Mouse (Mus musculus): ENCODE measurements around the gene Mdm2. TPM values are rescaled to one million over a fixed set of nuclear protein-coding genes. Genes with fewer than 3 reads are reported as not detected.

Gene Mdm2
- polyA plus RNA-seq, 1 experiment from 2014 or later: 50.2 TPM

GRCm38 (mm10) chr10:117755799-117756467 is 45.4 kb upstream of the Mdm2 start:
- WGBS: 92% methylated on average over 11 of the region's 11 CpGs

DNA sequence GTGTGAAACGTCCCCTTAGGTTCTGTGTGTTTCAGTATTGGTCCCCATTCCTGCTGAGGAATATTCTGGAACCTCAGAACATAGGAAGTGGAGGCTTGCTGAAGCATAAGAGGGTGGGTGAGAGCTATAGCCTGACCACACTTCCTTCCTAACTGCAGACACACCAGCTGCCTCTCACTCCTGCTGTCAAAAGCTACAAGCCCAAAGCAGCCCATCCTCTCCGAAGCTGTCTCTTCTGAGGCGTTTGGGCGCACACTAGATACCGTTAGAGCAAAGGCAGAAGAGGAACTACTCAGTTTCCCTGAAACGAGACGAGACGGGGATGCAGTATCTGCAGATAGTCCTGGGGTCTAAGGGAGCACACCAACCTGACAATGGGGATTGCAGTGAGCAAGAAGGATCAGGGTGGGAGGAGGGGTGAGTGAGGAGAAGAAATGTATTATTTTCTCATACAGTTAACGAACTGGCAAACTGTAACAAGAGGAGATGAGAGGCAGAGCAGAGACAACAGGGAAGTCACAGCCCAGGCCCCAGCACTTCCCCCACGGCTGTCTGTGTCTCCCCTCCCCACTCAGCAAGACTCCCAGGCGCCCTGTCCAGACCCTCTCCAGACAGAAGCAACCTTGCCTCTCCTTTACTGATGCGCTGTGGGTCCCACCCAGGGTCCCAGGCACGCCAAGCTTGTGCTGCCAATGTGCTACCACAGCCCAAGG is 44.7 kb upstream of the Mdm2 start:
- no peaks in the 10 kb centered on the region for H3K4me1 ChIP-seq (ENCODE audit: control insufficient read depth, insufficient read depth, low read length)
- H3K4me3 ChIP-seq (ENCODE audit: low read depth, low read length): no peak overlapping the region
- H3K27me3 ChIP-seq (ENCODE audit: control insufficient read depth, insufficient read depth, low read length): no peaks in the 10 kb centered on the region
- H3K9me3 ChIP-seq (ENCODE audit: control insufficient read depth, low read depth, low read length): no peaks in the 10 kb centered on the region
- H3K4me2 ChIP-seq (replicated peaks; ENCODE audit: low read depth, low read length): no peak overlapping the region
- no peak overlapping the region for H3K27ac ChIP-seq (ENCODE audit: low read length)
- WGBS: 89% methylated on average over 13 of the region's 13 CpGs
- ATAC-seq (ENCODE audit: insufficient number of reproducible peaks, insufficient read depth, low FRiP score, low read depth): no peak
- H3K36me3 ChIP-seq (ENCODE audit: control insufficient read depth, insufficient read depth, low read length): peaks cover 71% of the 10 kb centered on the region
- H3K9ac ChIP-seq (replicated peaks; ENCODE audit: low read depth, low read length): no peak overlapping the region

More at GRCm38 (mm10) chr10:117755799-117756467, 45.4 kb upstream of the Mdm2 start:
- Histone ChIP-seq H3K4me2 (replicated peaks; ENCODE audit: low read depth, low read length) (no peak overlapping the region), H3K27ac (ENCODE audit: low read length) (no peak overlapping the region), H3K27me3 (ENCODE audit: control insufficient read depth, insufficient read depth, low read length) (no peaks in the 10 kb centered on the region), H3K4me1 (ENCODE audit: control insufficient read depth, insufficient read depth, low read length) (no peaks in the 10 kb centered on the region), H3K9ac (replicated peaks; ENCODE audit: low read depth, low read length) (no peak overlapping the region), H3K36me3 (ENCODE audit: control insufficient read depth, insufficient read depth, low read length) (peaks cover 73% of the 10 kb centered on the region), H3K9me3 (ENCODE audit: control insufficient read depth, low read depth, low read length) (no peaks in the 10 kb centered on the region), H3K4me3 (ENCODE audit: low read depth, low read length) (no peak overlapping the region)
- ATAC-seq (ENCODE audit: insufficient number of reproducible peaks, insufficient read depth, low FRiP score, low read depth): no peak

GRCm38 (mm10) chr10:117754609-117754940 is 44.0 kb upstream of the Mdm2 start:
- Histone ChIP-seq H3K36me3 (ENCODE audit: control insufficient read depth, insufficient read depth, low read length) (peaks cover 70% of the 10 kb centered on the region), H3K27ac (ENCODE audit: low read length) (no peak overlapping the region), H3K4me1 (ENCODE audit: control insufficient read depth, insufficient read depth, low read length) (no peaks in the 10 kb centered on the region), H3K9me3 (ENCODE audit: control insufficient read depth, low read depth, low read length) (no peaks in the 10 kb centered on the region), H3K27me3 (ENCODE audit: control insufficient read depth, insufficient read depth, low read length) (no peaks in the 10 kb centered on the region), H3K9ac (replicated peaks; ENCODE audit: low read depth, low read length) (no peak overlapping the region), H3K4me2 (replicated peaks; ENCODE audit: low read depth, low read length) (no peak overlapping the region), H3K4me3 (ENCODE audit: low read depth, low read length) (no peak overlapping the region)
- ATAC-seq (ENCODE audit: insufficient number of reproducible peaks, insufficient read depth, low FRiP score, low read depth): no peak
- WGBS: 96% methylated on average over 7 of the region's 7 CpGs

- Histone ChIP-seq H3K36me3 (ENCODE audit: control insufficient read depth, insufficient read depth, low read length) (peaks cover 69% of the 10 kb centered on the region), H3K27ac (ENCODE audit: low read length) (no peak overlapping the region), H3K4me2 (replicated peaks; ENCODE audit: low read depth, low read length) (no peak overlapping the region), H3K4me1 (ENCODE audit: control insufficient read depth, insufficient read depth, low read length) (no peaks in the 10 kb centered on the region), H3K27me3 (ENCODE audit: control insufficient read depth, insufficient read depth, low read length) (no peaks in the 10 kb centered on the region), H3K4me3 (ENCODE audit: low read depth, low read length) (no peak overlapping the region), H3K9ac (replicated peaks; ENCODE audit: low read depth, low read length) (no peak overlapping the region), H3K9me3 (ENCODE audit: control insufficient read depth, low read depth, low read length) (no peaks in the 10 kb centered on the region)
- 93% methylated on average over 8 of the region's 8 CpGs for WGBS
- no peak for ATAC-seq (ENCODE audit: insufficient number of reproducible peaks, insufficient read depth, low FRiP score, low read depth)
These were observed 43.4 kb upstream of the Mdm2 start for GRCm38 (mm10) chr10:117753711-117754608.

- Histone ChIP-seq H3K4me3 (ENCODE audit: low read depth, low read length) (no peak overlapping the region), H3K9ac (replicated peaks; ENCODE audit: low read depth, low read length) (no peak overlapping the region), H3K4me1 (ENCODE audit: control insufficient read depth, insufficient read depth, low read length) (no peaks in the 10 kb centered on the region), H3K9me3 (ENCODE audit: control insufficient read depth, low read depth, low read length) (no peaks in the 10 kb centered on the region), H3K4me2 (replicated peaks; ENCODE audit: low read depth, low read length) (no peak overlapping the region), H3K27me3 (ENCODE audit: control insufficient read depth, insufficient read depth, low read length) (no peaks in the 10 kb centered on the region), H3K36me3 (ENCODE audit: control insufficient read depth, insufficient read depth, low read length) (peaks cover 64% of the 10 kb centered on the region), H3K27ac (ENCODE audit: low read length) (no peak overlapping the region)
- WGBS: 95% methylated on average over 5 of the region's 5 CpGs
- no peak for ATAC-seq (ENCODE audit: insufficient number of reproducible peaks, insufficient read depth, low FRiP score, low read depth)
These were observed 42.5 kb upstream of the Mdm2 start for GRCm38 (mm10) chr10:117752851-117753647.

DNA sequence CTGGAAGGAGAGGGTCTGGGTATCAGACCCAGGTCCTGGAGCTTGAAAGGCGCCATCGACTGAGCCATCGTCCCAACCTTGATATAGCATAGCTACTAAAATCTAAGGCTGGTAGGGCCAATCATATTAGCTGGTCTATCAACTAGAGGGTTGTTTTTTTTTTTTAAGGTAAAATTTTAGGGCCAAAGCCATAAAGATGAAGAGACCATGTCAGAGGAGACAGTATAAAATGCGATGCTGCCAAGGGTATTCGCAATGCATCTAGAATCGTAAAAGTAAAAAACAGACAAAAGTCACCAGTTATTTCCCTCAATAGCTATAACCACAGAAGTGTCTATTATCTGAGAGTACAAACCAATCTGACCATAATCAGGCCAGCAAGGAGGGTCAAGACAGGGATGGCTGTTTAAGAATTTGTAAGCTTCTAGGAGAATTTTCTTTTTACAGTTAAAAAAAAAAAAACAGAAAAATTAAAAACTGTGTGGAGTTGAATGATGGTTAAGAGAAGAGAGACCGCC is 41.8 kb upstream of the Mdm2 start:
- H3K27me3 ChIP-seq (ENCODE audit: control insufficient read depth, insufficient read depth, low read length): no peaks in the 10 kb centered on the region
- 93% methylated on average over 7 of the region's 7 CpGs for WGBS
- H3K4me3 ChIP-seq (ENCODE audit: low read depth, low read length): no peak overlapping the region
- H3K9me3 ChIP-seq (ENCODE audit: control insufficient read depth, low read depth, low read length): no peaks in the 10 kb centered on the region
- H3K9ac ChIP-seq (replicated peaks; ENCODE audit: low read depth, low read length): no peak overlapping the region
- peaks cover 57% of the 10 kb centered on the region for H3K36me3 ChIP-seq (ENCODE audit: control insufficient read depth, insufficient read depth, low read length)
- ATAC-seq (ENCODE audit: insufficient number of reproducible peaks, insufficient read depth, low FRiP score, low read depth): no peak
- H3K4me1 ChIP-seq (ENCODE audit: control insufficient read depth, insufficient read depth, low read length): no peaks in the 10 kb centered on the region
- no peak overlapping the region for H3K27ac ChIP-seq (ENCODE audit: low read length)
- H3K4me2 ChIP-seq (replicated peaks; ENCODE audit: low read depth, low read length): no peak overlapping the region

DNA sequence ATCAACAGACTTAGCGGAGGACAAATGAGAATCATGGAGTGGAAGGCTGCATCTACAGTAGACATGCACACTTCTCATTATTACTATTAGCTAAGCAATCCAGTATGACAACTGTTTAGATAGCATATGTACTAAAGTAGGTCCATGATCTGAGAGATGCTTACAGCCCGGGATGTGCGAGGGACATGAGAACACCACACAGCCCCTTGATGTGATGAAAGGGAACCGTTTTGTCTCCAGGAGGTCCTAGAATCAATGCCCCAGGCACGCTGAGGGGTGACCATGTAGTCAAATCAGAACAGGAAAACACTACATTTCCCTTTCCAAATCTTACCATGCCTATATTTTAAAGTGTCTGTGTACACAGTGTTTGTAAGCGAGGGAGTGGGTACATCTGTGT is 41.2 kb upstream of the Mdm2 start:
- Histone ChIP-seq H3K9me3 (ENCODE audit: control insufficient read depth, low read depth, low read length) (no peaks in the 10 kb centered on the region), H3K4me1 (ENCODE audit: control insufficient read depth, insufficient read depth, low read length) (no peaks in the 10 kb centered on the region), H3K4me3 (ENCODE audit: low read depth, low read length) (no peak overlapping the region), H3K27ac (ENCODE audit: low read length) (no peak overlapping the region), H3K9ac (replicated peaks; ENCODE audit: low read depth, low read length) (no peak overlapping the region), H3K27me3 (ENCODE audit: control insufficient read depth, insufficient read depth, low read length) (no peaks in the 10 kb centered on the region), H3K4me2 (replicated peaks; ENCODE audit: low read depth, low read length) (no peak overlapping the region), H3K36me3 (ENCODE audit: control insufficient read depth, insufficient read depth, low read length) (peaks cover 51% of the 10 kb centered on the region)
- ATAC-seq (ENCODE audit: insufficient number of reproducible peaks, insufficient read depth, low FRiP score, low read depth): no peak
- 96% methylated on average over 6 of the region's 6 CpGs for WGBS

GRCm38 (mm10) chr10:117751282-117751610 is 40.7 kb upstream of the Mdm2 start:
- ATAC-seq (ENCODE audit: insufficient number of reproducible peaks, insufficient read depth, low FRiP score, low read depth): no peak
- H3K27me3 ChIP-seq (ENCODE audit: control insufficient read depth, insufficient read depth, low read length): no peaks in the 10 kb centered on the region
- peaks cover 47% of the 10 kb centered on the region for H3K36me3 ChIP-seq (ENCODE audit: control insufficient read depth, insufficient read depth, low read length)
- WGBS: 95% methylated on average over 14 of the region's 14 CpGs
- H3K4me2 ChIP-seq (replicated peaks; ENCODE audit: low read depth, low read length): no peak overlapping the region
- no peak overlapping the region for H3K4me3 ChIP-seq (ENCODE audit: low read depth, low read length)
- H3K27ac ChIP-seq (ENCODE audit: low read length): no peak overlapping the region
- H3K9me3 ChIP-seq (ENCODE audit: control insufficient read depth, low read depth, low read length): no peaks in the 10 kb centered on the region
- H3K4me1 ChIP-seq (ENCODE audit: control insufficient read depth, insufficient read depth, low read length): no peaks in the 10 kb centered on the region
- no peak overlapping the region for H3K9ac ChIP-seq (replicated peaks; ENCODE audit: low read depth, low read length)
